Mouse (Mus musculus) CH12.LX (cell line): ENCODE measurements around the gene Scgb3a1.

Experiments
- CTCF ChIP-seq, 2 experiments: IDR thresholded peaks in 1 of 2; conservative IDR thresholded peaks in 1 of 2; 2 replicates each; pipeline ENCODE4 v1.5.1; 2011 to 2012; ENCODE audit warnings: low read depth in 2 of 2, low read length in 2 of 2, improper control_type of control experiment in 1 of 2, inconsistent platforms in 1 of 2, mild to moderate bottlenecking in 1 of 2, moderate library complexity in 1 of 2
- ETS1 ChIP-seq: conservative IDR thresholded peaks from 2 replicates; pipeline ENCODE4 v1.6.1; 2012; ENCODE audit warnings: low read depth, mild to moderate bottlenecking, inconsistent platforms, low read length, improper control_type of control experiment, moderate library complexity
- NRF1 ChIP-seq: IDR thresholded peaks from 2 replicates; pipeline ENCODE4 v1.6.1; 2014; ENCODE audit warnings: low read depth, mild to moderate bottlenecking, inconsistent platforms, low read length, improper control_type of control experiment, moderate library complexity
- POLR2A ChIP-seq: IDR thresholded peaks from 2 replicates; pipeline ENCODE4 v1.6.1; 2011; ENCODE audit warnings: low read depth, mild to moderate bottlenecking, improper control_type of control experiment, low read length

DNA sequence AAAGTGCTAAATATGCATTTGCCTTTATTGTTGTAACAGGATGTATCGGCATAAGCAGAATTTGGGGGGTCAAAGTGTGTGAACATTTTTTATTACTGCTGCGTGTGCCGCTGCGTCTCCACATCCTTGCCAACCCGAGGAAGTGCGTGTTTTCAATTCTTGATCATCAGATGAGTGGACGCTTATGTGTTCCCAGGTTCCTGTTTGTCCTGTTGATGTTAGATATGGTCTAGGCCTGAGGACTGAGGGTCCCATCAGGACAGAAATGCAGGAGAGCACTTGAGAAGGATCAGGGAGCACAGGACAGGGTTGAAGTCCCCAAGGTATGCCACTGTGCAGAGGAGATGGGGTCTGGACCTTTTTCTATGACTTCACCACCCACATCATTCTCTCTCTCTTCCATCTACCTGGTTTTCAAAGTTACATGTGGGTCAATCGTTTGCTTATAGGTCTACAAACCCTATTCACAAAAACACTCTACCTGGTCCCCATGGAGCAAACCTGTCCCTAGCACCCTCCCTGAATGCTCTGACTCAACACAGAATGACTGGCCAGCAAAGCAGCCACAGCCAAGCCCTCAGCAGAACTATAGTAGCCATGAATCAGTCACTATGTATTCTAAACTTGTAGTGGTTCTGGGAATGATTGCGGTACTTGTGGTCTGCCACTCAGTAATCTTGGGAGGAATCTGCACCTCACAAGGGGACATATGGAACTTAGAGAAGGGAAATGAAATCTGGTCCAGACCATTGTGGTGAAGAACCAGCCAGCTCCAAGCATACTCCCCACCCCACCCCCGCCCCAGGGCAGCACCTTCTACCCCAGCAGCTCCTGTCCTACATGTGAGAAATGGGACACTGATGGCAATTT lies 47.3 kb upstream of the Scgb3a1 start:
- TF ChIP-seq POLR2A (no peak), NRF1 (no peak), CTCF (conservative IDR thresholded peaks at IDR 0.05 in 1 of 2, IDR thresholded peaks at IDR 0.05 in 1 of 2; ENCODE audit: low read depth in 2 of 2, low read length in 2 of 2) (no peak), ETS1 (no peak)
